Mouse (Mus musculus) heart, embryonic 11.5 days (tissue): ENCODE measurements around the gene Rab43. TPM values are rescaled to one million over a fixed set of nuclear protein-coding genes. Genes with fewer than 3 reads are reported as not detected.

Source experiments
- ATAC-seq: fragments of 200-750 bp; cut with Nextera tagmentation; replicated peaks from 2 replicates; pipeline ENCODE4 v1.8.0; 2017; ENCODE audit warnings: moderate library complexity; ENCODE audit not compliant: insufficient number of reproducible peaks, low FRiP score, low TSS enrichment
- H3K27ac ChIP-seq: fragments of 300-500 bp; sonication (generic); 2 replicates; pipeline ENCODE4 v1.5.1; 2014; ENCODE audit warnings: mild to moderate bottlenecking, low read depth, low read length
- H3K27me3 ChIP-seq: fragments of 300-500 bp; sonication (generic); 2 replicates; pipeline ENCODE4 v1.6.1; 2014; ENCODE audit warnings: mild to moderate bottlenecking, low read length, mixed read lengths; ENCODE audit not compliant: control insufficient read depth, insufficient read depth
- H3K36me3 ChIP-seq: fragments of 300-500 bp; sonication (generic); 2 replicates; pipeline ENCODE4 v1.6.1; 2014; ENCODE audit warnings: mild to moderate bottlenecking, low read length, moderate library complexity, mixed read lengths; ENCODE audit not compliant: control insufficient read depth, insufficient read depth
- H3K4me1 ChIP-seq: fragments of 300-500 bp; sonication (generic); 2 replicates; pipeline ENCODE4 v1.6.1; 2014; ENCODE audit warnings: low read length; ENCODE audit not compliant: control insufficient read depth, insufficient read depth
- H3K4me2 ChIP-seq: fragments of 300-500 bp; sonication (generic); 2 replicates; pipeline ENCODE4 v1.6.1; 2014; ENCODE audit warnings: mild to moderate bottlenecking, moderate library complexity
- H3K4me3 ChIP-seq: fragments of 300-500 bp; sonication (generic); 2 replicates; pipeline ENCODE4 v1.5.1; 2014; ENCODE audit warnings: low read depth, low read length
- H3K9ac ChIP-seq: fragments of 300-500 bp; sonication (generic); 2 replicates; pipeline ENCODE4 v1.6.1; 2014; ENCODE audit warnings: mild to moderate bottlenecking, low read depth, low read length, moderate library complexity
- H3K9me3 ChIP-seq: fragments of 300-500 bp; sonication (generic); replicated peaks from 2 replicates; pipeline ENCODE4 v1.6.1; 2016; ENCODE audit warnings: low read length; ENCODE audit not compliant: control insufficient read depth
- WGBS: fragments of 180-500 bp; shearing (Covaris S2); extraction: QIAGEN DNeasy Blood & Tissue Kit; methylation state at CpG from one replicate; pipeline ENCODE4 v1.1.7; 2014; ENCODE audit not compliant: insufficient replicate concordance; 5-methylcytosine and 5-hydroxymethylcytosine counted together
- polyA plus RNA-seq: library from polyadenylated mRNA; unstranded; fragments of >200 nt; fragmentation: Nextera tagmentation; extraction: Ambion mirVana; gene quantifications from 2 replicates; pipeline ENCODE4 v1.2.1, GENCODE M21; 2014

Gene Rab43
- polyA plus RNA-seq, 1 experiment from 2014 or later: 6.4 TPM

DNA sequence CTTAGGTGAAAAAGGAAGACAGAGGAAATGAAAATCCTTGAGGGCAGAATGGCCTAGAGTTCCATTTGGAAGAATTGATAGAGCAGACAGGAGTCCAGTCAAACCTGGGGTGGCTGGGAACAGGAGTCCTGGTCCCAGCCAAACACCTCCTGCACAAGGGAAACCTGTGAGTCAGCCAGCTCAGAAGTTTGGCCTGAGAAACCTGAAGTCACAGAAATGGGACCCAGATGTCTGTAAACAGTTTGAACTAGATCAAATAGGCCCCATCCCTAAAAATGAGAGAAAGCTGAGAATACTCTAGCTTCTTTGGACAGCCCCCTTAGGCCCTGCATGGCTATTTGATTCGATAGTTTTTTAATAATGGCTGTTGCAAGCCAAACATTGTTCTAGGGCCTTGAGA is 692 bp upstream of the Rab43 start:
- H3K27me3 ChIP-seq: no peaks in the 10 kb centered on the region
- peaks cover 5% of the 10 kb centered on the region; the same call in 1 of the 2 replicates for H3K36me3 ChIP-seq
- ATAC-seq: no peak
- H3K9ac ChIP-seq: no peak overlapping the region; the same call in 1 of the 2 replicates
- peaks cover 8% of the 10 kb centered on the region for H3K4me1 ChIP-seq
- H3K27ac ChIP-seq: no peak overlapping the region
- 78% methylated on average over 1 of the region's 1 CpGs for WGBS
- H3K4me2 ChIP-seq: peak overlapping the region; percentile 97
- no peaks in the 10 kb centered on the region for H3K9me3 ChIP-seq
- H3K4me3 ChIP-seq: peak overlapping the region; percentile 80; the same call in 1 of the 2 replicates

DNA sequence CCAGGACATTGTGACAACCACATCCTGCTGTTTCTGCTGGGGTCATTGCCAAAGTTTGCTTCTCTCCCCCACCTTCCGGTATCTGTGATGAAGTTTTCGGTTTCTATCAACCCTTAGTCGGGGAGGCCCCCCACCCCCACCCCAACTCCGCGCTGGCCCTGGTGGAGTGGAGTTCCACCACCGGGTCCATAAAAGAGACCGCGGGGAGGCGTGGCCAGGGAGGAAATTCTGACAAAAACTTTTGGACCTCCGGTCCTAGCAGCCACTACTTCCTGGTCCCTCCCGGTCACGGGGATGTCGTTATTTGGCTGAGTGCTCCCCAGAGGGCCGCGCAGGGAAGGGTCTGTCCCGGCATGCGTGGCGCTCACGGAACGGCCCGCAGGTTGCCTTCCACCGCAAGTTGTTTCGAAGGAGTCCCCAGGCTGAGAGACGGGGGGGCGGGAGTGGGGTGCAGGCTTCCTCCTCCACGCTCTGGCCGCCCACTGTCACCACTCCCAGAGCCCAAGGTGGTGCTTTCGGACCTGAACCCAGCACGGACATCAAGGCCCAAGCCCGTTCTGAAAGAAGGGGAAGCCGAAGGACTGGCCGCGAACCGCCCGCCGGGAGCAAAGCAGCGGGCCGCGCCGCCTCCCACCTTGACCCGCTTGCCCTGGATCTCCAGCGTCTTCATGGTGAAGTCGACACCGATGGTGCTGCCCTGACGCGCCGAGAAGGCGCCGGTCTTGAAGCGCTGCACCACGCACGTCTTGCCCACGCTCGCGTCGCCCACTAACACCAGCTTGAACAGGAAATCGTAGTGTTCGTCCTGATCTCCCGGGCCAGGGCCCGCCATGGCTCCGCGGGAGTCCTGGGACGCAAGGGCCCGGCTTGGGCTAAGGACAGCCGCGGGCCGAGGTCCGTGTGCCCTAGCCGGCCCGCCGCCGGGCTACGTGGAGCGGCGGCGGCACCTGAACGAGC is 973 bp downstream of the Rab43 start:
- WGBS: under 1% methylated on average over 77 of the region's 77 CpGs
- peak; percentile 27 for ATAC-seq
- Histone ChIP-seq H3K9ac (peak overlapping the region; percentile 84), H3K4me1 (peaks cover 8% of the 10 kb centered on the region), H3K9me3 (no peaks in the 10 kb centered on the region), H3K36me3 (0 out of 2 replicates have a peak, but pooled peaks cover 3% of the 10 kb centered on the region), H3K27ac (peak overlapping the region; percentile 60), H3K27me3 (no peaks in the 10 kb centered on the region), H3K4me2 (peak overlapping the region; percentile 97), H3K4me3 (peak overlapping the region; percentile 80)

DNA sequence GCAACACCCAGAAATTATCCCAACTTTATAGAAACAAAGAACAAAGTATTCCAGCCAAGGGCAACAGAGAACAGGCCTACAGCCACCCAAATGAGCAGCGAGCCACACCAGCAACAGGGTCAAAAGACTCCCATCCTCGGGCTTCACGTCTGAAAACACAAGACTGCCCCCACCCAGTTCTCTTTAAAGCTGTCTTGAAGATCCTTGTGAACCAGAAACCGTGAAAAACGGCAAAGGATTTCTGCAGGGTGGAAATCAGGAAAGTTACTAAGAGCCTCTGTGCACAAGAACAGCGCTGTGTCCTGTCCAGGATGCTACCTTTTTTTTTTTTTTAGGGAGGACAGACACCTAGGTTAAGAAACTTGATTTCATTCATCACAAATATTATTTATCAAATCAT is 1.7 kb downstream of the Rab43 start:
- peaks cover 8% of the 10 kb centered on the region for H3K4me1 ChIP-seq
- H3K4me3 ChIP-seq: peak overlapping the region; percentile 80
- H3K9me3 ChIP-seq: no peaks in the 10 kb centered on the region
- no peak overlapping the region for H3K27ac ChIP-seq
- ATAC-seq: no peak
- no peaks in the 10 kb centered on the region for H3K27me3 ChIP-seq
- 0 out of 2 replicates have a peak, but pooled peaks cover 3% of the 10 kb centered on the region for H3K36me3 ChIP-seq
- peak overlapping the region; percentile 97 for H3K4me2 ChIP-seq
- H3K9ac ChIP-seq: peak overlapping the region; percentile 84
- 40% methylated on average over 6 of the region's 6 CpGs for WGBS

DNA sequence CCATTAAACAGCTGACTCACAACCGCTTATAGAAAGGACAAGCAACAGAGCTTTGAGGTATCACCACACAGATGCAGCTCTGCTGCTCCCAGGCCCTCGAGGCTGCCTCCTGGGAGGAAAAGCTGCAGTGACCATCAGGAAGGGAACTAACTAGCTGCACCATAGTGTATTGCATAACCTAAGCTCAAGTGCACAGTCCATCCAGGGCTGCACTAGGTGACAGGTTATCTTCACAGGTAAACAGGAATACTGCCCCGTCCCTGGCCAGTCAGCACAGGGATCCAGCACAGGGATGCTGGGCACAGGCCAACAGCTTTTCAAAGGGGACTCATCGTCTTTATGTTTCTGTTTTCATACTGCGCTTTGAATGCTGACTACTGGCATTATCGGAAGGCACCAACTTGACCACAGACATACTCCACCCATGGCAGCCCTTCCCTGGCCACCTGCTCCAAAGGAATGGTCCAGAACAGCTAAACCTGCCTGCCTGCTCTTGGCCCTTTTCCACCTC is 2.3 kb downstream of the Rab43 start:
- Histone ChIP-seq H3K27ac (no peak overlapping the region), H3K4me1 (peaks cover 8% of the 10 kb centered on the region), H3K9ac (0 out of 2 replicates have a peak overlapping the region, but pooled peaks have one; percentile 11), H3K27me3 (no peaks in the 10 kb centered on the region), H3K4me2 (peak overlapping the region; percentile 97), H3K36me3 (0 out of 2 replicates have a peak, but pooled peaks cover under 1% of the 10 kb centered on the region), H3K9me3 (no peaks in the 10 kb centered on the region), H3K4me3 (no peak overlapping the region)
- ATAC-seq: no peak
- 86% methylated on average over 6 of the region's 6 CpGs for WGBS

DNA sequence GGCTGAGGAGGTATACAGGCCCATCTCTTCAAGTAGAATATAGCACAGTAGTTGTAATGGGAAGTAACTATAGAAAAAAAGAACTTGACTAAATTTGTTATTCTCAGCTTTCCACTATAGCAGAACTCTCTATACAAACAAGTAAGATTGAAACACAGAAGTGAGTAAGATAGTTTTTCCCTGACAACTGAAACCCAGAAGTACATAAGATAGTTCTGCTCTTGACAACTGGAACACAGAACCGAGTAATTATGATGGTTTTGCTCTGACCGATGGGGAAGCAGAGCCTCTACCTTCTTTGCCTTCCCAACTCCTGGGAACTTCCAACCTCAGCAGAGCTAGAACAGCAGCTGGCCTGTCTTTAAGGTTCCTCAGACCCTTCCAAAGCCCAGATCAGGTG is 2.8 kb downstream of the Rab43 start:
- Histone ChIP-seq H3K27me3 (no peaks in the 10 kb centered on the region), H3K27ac (no peak overlapping the region), H3K36me3 (no peaks in the 10 kb centered on the region), H3K4me1 (peaks cover 8% of the 10 kb centered on the region), H3K4me3 (no peak overlapping the region), H3K4me2 (peak overlapping the region; percentile 97; the same call in 1 of the 2 replicates), H3K9ac (no peak overlapping the region), H3K9me3 (no peaks in the 10 kb centered on the region)
- no peak for ATAC-seq
- WGBS: 90% methylated on average over 2 of the region's 2 CpGs

DNA sequence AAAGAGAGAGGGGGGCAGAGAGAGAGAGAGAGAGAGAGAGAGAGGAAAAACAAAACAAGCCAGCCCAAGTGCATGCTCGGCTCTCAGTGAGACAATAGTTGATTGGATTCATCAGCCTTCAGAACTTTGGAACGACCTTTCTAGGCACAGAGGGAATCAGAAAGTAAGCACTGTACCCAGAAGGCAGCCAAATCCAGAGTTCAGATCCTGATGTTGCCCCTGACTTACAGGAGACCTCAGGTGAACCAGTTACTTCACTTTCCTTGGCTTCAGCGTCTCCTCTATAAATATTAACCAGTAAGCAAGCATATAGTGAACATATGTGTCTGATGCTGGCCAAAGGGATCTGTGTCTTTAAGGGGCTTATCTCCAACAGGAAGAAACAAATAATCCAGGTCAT is 3.4 kb downstream of the Rab43 start:
- H3K4me1 ChIP-seq: peaks cover 8% of the 10 kb centered on the region
- H3K4me2 ChIP-seq: no peak overlapping the region
- no peaks in the 10 kb centered on the region for H3K36me3 ChIP-seq
- WGBS: 68% methylated on average over 3 of the region's 3 CpGs
- H3K9ac ChIP-seq: no peak overlapping the region
- no peaks in the 10 kb centered on the region for H3K9me3 ChIP-seq
- ATAC-seq: no peak
- H3K4me3 ChIP-seq: no peak overlapping the region
- no peaks in the 10 kb centered on the region for H3K27me3 ChIP-seq
- H3K27ac ChIP-seq: no peak overlapping the region

DNA sequence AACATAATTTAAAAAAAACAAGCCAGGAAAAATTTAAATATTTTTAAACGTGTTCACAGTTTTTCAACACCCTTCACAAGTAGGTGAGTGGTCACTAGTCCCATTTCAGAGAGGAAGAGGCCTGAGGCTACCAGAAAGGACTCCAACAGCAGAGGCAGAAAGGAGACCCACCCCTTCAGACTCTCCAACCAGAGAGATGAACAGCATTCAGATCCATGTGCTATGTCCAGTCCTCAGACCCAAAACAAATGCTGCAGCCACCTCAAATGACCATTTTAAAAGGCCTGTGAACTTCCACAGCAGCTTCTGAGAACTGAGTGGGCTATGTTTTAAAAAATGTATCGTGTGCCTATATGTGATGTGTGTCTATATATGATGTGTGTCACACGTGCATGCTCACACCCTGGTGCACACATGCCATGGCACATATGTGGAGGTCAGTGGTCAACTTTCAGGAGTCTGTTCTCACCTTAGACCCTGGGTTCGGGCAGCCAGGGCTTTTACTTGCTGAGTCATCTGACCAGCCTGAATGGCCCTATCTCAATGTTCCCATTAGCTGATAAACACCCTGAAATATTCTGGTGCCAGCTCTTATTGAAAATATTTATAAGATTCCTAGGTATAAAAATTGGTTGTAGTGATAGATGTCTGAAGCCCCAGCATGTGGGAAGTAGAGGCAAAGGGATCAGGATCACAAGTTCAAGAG is 4.1 kb downstream of the Rab43 start:
- no peak for ATAC-seq
- Histone ChIP-seq H3K9ac (no peak overlapping the region), H3K4me2 (no peak overlapping the region)

DNA sequence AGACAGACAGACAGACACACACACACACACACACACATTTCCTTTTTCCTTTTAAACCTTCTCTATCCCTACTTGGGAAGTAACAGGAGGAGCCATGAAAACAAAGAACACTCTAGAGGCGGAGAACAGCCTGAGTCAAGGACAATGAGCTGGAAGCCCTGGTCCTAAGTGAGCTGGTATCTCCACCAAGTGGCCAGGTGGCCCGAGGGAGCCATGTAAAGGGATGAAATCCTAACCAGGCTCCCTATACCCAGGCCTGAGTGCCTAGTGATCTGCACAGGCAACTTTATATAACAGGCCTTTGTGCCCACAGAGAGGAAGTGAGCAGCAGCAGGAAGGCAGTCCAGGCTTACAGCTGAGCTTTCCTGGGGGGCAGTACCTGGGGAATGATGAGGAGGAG is 5.1 kb downstream of the Rab43 start:
- Histone ChIP-seq H3K4me2 (no peak overlapping the region), H3K9ac (no peak overlapping the region), H3K36me3 (no peaks in the 10 kb centered on the region), H3K4me1 (no peaks in the 10 kb centered on the region), H3K27ac (no peak overlapping the region), H3K27me3 (no peaks in the 10 kb centered on the region), H3K9me3 (no peaks in the 10 kb centered on the region), H3K4me3 (no peak overlapping the region)
- WGBS: 41% methylated on average over 2 of the region's 2 CpGs
- no peak for ATAC-seq

More for the DNA sequence above, 4.1 kb downstream of the Rab43 start:
- no peaks in the 10 kb centered on the region for H3K9me3 ChIP-seq
- no peak overlapping the region for H3K4me3 ChIP-seq
- no peaks in the 10 kb centered on the region for H3K36me3 ChIP-seq
- H3K27me3 ChIP-seq: no peaks in the 10 kb centered on the region
- no peak overlapping the region; the same call in 1 of the 2 replicates for H3K27ac ChIP-seq
- H3K4me1 ChIP-seq: peaks cover 8% of the 10 kb centered on the region
- WGBS: 78% methylated on average over 4 of the region's 4 CpGs
